Comparison of ENCODE assay signal across 9 mouse cellular contexts in the genomic region with DNA sequence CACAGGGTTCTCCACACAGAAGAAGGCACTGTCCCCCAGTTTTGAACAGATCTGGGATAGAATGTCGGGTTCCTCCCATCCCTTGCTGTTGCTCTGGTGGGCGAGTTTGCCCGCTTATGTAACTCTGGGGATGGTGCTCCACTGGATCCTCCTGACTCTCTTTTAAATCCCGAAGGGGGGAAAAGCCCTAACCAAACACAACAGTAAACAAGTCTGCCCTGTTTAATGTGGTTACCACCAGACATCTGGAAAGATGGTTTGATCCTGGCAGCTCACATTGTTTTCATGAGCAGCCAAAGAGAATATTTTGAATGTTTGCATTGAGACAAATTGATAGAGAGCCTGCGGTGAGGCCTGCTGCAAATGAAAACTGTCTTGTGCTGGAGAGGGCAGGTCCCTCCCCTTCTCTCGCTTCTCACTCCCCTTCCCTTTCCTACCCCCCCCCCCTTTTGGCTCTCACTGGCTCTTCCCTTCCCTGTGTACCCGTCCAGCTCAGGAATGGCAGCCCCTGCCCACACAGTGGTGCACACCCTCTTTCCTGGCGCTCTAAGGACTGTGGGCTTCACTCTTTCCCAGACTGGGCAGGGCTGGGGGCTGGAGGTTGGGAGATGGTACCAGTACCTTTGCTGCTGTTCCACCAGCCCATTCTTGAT. TPM values are rescaled to one million over a fixed set of nuclear protein-coding genes. Genes with fewer than 3 reads are reported as not detected.
A peak's percentile ranks its signal among the peaks of the same experiment; 100 is the strongest.
DNase-seq lines count a peak whose midpoint lies in the region; ATAC-seq and TF ChIP-seq lines count a peak whose summit lies in the region.
"Had no signal": no experiment of that assay in that cellular context is flagged by ENCODE, and none has a peak within 500 bp of the region (broad histone marks: within the 10 kb centered on the region; RNA-seq: fewer than 3 reads in every experiment).

No protein-coding gene starts in this region.

- no peak overlapping the region for H3K9ac ChIP-seq in liver, adult 2 months (ENCODE audit: low read depth, low read length)
- peak overlapping the region; percentile 35; the same call in 1 of the 2 replicates for H3K9ac ChIP-seq in limb, embryonic 13.5 days

- DNase-seq in heart, adult 11 months = peak; percentile 94
- no peak for DNase-seq in heart, postnatal 14 days
- no peak for DNase-seq in liver, adult 2 months (ENCODE audit: extremely low read depth, low read depth, low spot score)
- no peak for DNase-seq in liver
- DNase-seq in embryo, embryonic 11 days = peak; percentile 51
- DNase-seq in cerebellum, adult 2 months = no peak
- no peak for DNase-seq in cerebellum, postnatal 14 days

- H3K9me3 ChIP-seq in limb, embryonic 13.5 days = no peaks in the 10 kb centered on the region

- intact Hi-C loops in heart, postnatal 14 days (cut with DNase I) = loop anchor here (5.0 kb wide), 1 partner anchor 87 kb away; no protein-coding TSS in a partner anchor

- no peaks in the 10 kb centered on the region for H3K36me3 ChIP-seq in liver, adult 2 months (ENCODE audit: control insufficient read depth, insufficient read depth, low read length)
- no peaks in the 10 kb centered on the region for H3K36me3 ChIP-seq in limb, embryonic 13.5 days

- 0 out of 2 replicates have a peak, but pooled peaks cover 5% of the 10 kb centered on the region for H3K4me1 ChIP-seq in liver, adult 2 months (ENCODE audit: control insufficient read depth, insufficient read depth, low read length)
- peaks cover 72% of the 10 kb centered on the region for H3K4me1 ChIP-seq in limb, embryonic 13.5 days
- no peaks in the 10 kb centered on the region; the same call in 1 of the 2 replicates for H3K4me1 ChIP-seq in cerebellum, adult 2 months (ENCODE audit: control insufficient read depth, insufficient read depth, low read length)

- 14% methylated on average over 8 of the region's 8 CpGs for WGBS in liver, adult 2 months
- WGBS in limb, embryonic 13.5 days = 8% methylated on average over 8 of the region's 8 CpGs
- WGBS in cerebellum, adult 2 months = 39% methylated on average over 8 of the region's 8 CpGs

- H3K4me2 ChIP-seq in limb, embryonic 13.5 days (replicated peaks) = peak overlapping the region; percentile 79

- peaks cover 2% of the 10 kb centered on the region; the same call in 1 of the 2 replicates for H3K79me2 ChIP-seq in liver, adult 2 months (ENCODE audit: control insufficient read depth, insufficient read depth, low read length)

- ATAC-seq in limb, embryonic 13.5 days (ENCODE audit: low FRiP score, low read depth) = no peak

- no peak for TF ChIP-seq CTCF in liver, adult 2 months (IDR thresholded peaks at IDR 0.05; ENCODE audit: low read depth, low read length)
- no peak for TF ChIP-seq CTCF in cerebellum, adult 2 months (IDR thresholded peaks at IDR 0.05; ENCODE audit: borderline replicate concordance, insufficient read depth, low read depth, low read length)

- no peak for TF ChIP-seq POLR2A in liver, adult 2 months (IDR thresholded peaks at IDR 0.05; ENCODE audit: extremely low read depth, insufficient read depth, low read length)
- TF ChIP-seq POLR2A in cerebellum, adult 2 months (IDR thresholded peaks at IDR 0.05; ENCODE audit: borderline replicate concordance, insufficient read depth, low read length) = no peak

- peak overlapping the region; percentile 2; the same call in 1 of the 2 replicates for H3K27ac ChIP-seq in liver, adult 2 months (replicated peaks; ENCODE audit: insufficient read depth, low read depth, low read length)
- peak overlapping the region; percentile 96 for H3K27ac ChIP-seq in limb, embryonic 13.5 days
- no peak overlapping the region for H3K27ac ChIP-seq in cerebellum, adult 2 months (ENCODE audit: insufficient read depth, low read length)

- H3K27me3 ChIP-seq in liver, adult 2 months (ENCODE audit: control insufficient read depth, insufficient read depth, low read length) = peaks cover 11% of the 10 kb centered on the region; the same call in 1 of the 2 replicates
- peaks cover 25% of the 10 kb centered on the region for H3K27me3 ChIP-seq in limb, embryonic 13.5 days
- H3K27me3 ChIP-seq in cerebellum, adult 2 months (ENCODE audit: control insufficient read depth, insufficient read depth, low read length) = peaks cover 12% of the 10 kb centered on the region; the same call in 1 of the 2 replicates

- no peak overlapping the region for H3K4me3 ChIP-seq in liver, adult 2 months (ENCODE audit: insufficient read depth, low read depth, low read length)
- peak overlapping the region; percentile 91 for H3K4me3 ChIP-seq in limb, embryonic 13.5 days
- H3K4me3 ChIP-seq in cerebellum, adult 2 months (replicated peaks; ENCODE audit: insufficient read depth, low read depth, low read length) = no peak overlapping the region

RNA-seq across cellular contexts. Expression of a gene that starts 1.4 kb away (rescaled TPM):
- 10 to 100 TPM; 37.0 to 41.0 TPM for total RNA-seq in heart, postnatal 14 days (2021)
- 3.0 and 4.2 TPM in 2 replicates for total RNA-seq in liver, adult 2 months (2014; rRNA removed)
- polyA plus RNA-seq in liver, adult 2 months (2012; rRNA removed) = 1.1 and 1.6 TPM in 2 replicates
- polyA plus RNA-seq in limb, embryonic 13.5 days (2015; fragmentation: Nextera tagmentation; extraction: Ambion mirVana) = 34.3 and 37.9 TPM in 2 replicates
- 1.7 and 2.2 TPM in 2 replicates for polyA plus RNA-seq in cerebellum, adult 2 months (2012; rRNA removed)
- polyA plus RNA-seq: C2C12 had no signal

Comparison
In these comparisons a context has a peak if more than half of its experiments do, and no peak if none do; other contexts are left out.
1. DNase-seq: peak in heart, adult 11 months (single experiment) and embryo, embryonic 11 days (single experiment); none in heart, postnatal 14 days (0 of 2), liver, adult 2 months (single experiment), liver (single experiment), cerebellum, adult 2 months (0 of 2) and cerebellum, postnatal 14 days (0 of 2).
2. RNA of a gene that starts 1.4 kb away (polyA plus RNA-seq): 34.3 to 37.9 TPM in limb, embryonic 13.5 days; 1.7 to 2.2 TPM in cerebellum, adult 2 months and 1.1 to 1.6 TPM in liver, adult 2 months; every median in the first group is over 10 times any median in the second.